In genomic region chr5:3342771-3343565, GRCm38 (mm10) we compare ENCODE assay signal across 8 mouse cellular contexts. TPM values are rescaled to one million over a fixed set of nuclear protein-coding genes. Genes with fewer than 3 reads are reported as not detected.
DNase-seq lines count a peak whose midpoint lies in the region; ATAC-seq and TF ChIP-seq lines count a peak whose summit lies in the region.

No protein-coding gene starts in this region.

- H3K9ac ChIP-seq in heart, postnatal 0 days (replicated peaks; ENCODE audit: low read depth, low read length), result peak overlapping the region; percentile 89

- peak overlapping the region; percentile 77 for H3K27ac ChIP-seq in embryonic fibroblast, embryonic 13.5 days (ENCODE audit: insufficient read depth, low read length)
- H3K27ac ChIP-seq in heart, postnatal 0 days (ENCODE audit: low read depth), result peak overlapping the region; percentile 93

- peak; percentile 0 for DNase-seq in cerebellum, adult 11 months
- no peak for DNase-seq in cerebellum, adult 9-10 months
- DNase-seq in adrenal gland, adult 2 months, result peak; percentile 71
- DNase-seq in heart, postnatal 0 days (ENCODE audit: low spot score), result peak; percentile 25
- peak; percentile 28 to 43 for DNase-seq in layer of hippocampus, postnatal 10 days (ENCODE audit: low spot score in 2 of 2)
- DNase-seq in spleen, postnatal 14 days (ENCODE audit: low spot score in 2 of 2), result peak; percentile 13 to 25

- ATAC-seq in heart, postnatal 0 days (ENCODE audit: insufficient read depth, low read depth), result peak; percentile 39
- ATAC-seq in megakaryocyte, adult 5-6 weeks (ENCODE audit: poor library complexity, severe bottlenecking), result peak; percentile 14

- 0% methylated on average over 46 of the region's 46 CpGs for WGBS in heart, postnatal 0 days

- no peaks in the 10 kb centered on the region for H3K36me3 ChIP-seq in heart, postnatal 0 days (replicated peaks; ENCODE audit: control insufficient read depth, insufficient read depth, low read length)

- no peak for TF ChIP-seq CTCF in embryonic fibroblast, embryonic 13.5 days (IDR thresholded peaks at IDR 0.05; ENCODE audit: borderline replicate concordance, insufficient read depth, low read length)
- no peak for TF ChIP-seq CTCF in heart, postnatal 0 days (IDR thresholded peaks at IDR 0.05; ENCODE audit: low read depth)

- no peaks in the 10 kb centered on the region for H3K27me3 ChIP-seq in heart, postnatal 0 days (ENCODE audit: control insufficient read depth, insufficient read depth, low read length)

- peak overlapping the region; percentile 60 for H3K4me3 ChIP-seq in embryonic fibroblast, embryonic 13.5 days (ENCODE audit: insufficient read depth, low read length)
- H3K4me3 ChIP-seq in heart, postnatal 0 days (ENCODE audit: low read depth, low read length), result peak overlapping the region; percentile 77

- H3K9me3 ChIP-seq in heart, postnatal 0 days (replicated peaks; ENCODE audit: control insufficient read depth, low read length), result no peaks in the 10 kb centered on the region

- H3K4me1 ChIP-seq in embryonic fibroblast, embryonic 13.5 days (ENCODE audit: control insufficient read depth, insufficient read depth, low read length), result no peaks in the 10 kb centered on the region
- no peaks in the 10 kb centered on the region; the same call in 1 of the 2 replicates for H3K4me1 ChIP-seq in heart, postnatal 0 days (ENCODE audit: control insufficient read depth, insufficient read depth)

- TF ChIP-seq POLR2A in embryonic fibroblast, embryonic 13.5 days (IDR thresholded peaks at IDR 0.05; ENCODE audit: low read depth, low read length), result peak; percentile 50

- peak overlapping the region; percentile 93 for H3K4me2 ChIP-seq in heart, postnatal 0 days (ENCODE audit: low read depth, low read length)

- TF ChIP-seq EP300 in heart, postnatal 0 days (IDR thresholded peaks at IDR 0.05; ENCODE audit: low read depth), result no peak

RNA-seq across cellular contexts. Expression of gene Cdk6, which starts 1.7 kb away (rescaled TPM):
- 10 to 100 TPM; 10.8 to 12.4 TPM for total RNA-seq in adrenal gland, adult 2 months (2021)
- 3.4 and 5.4 TPM in 2 replicates for polyA plus RNA-seq in adrenal gland, adult 2 months (2012; rRNA removed)
- 30.5 and 31.4 TPM in 2 replicates for polyA plus RNA-seq in embryonic fibroblast, embryonic 13.5 days (2011; ENCODE audit: insufficient read length, low read depth, missing spikeins)
- 43.0 and 55.2 TPM in 2 replicates for total RNA-seq in heart, postnatal 0 days (2014; rRNA removed; ENCODE audit: low replicate concordance)
- 17.7 and 19.2 TPM in 2 replicates for polyA plus RNA-seq in heart, postnatal 0 days (2015; fragmentation: Nextera tagmentation; extraction: Ambion mirVana)
- total RNA-seq in layer of hippocampus, postnatal 10 days (2021), result 10 to 100 TPM; 10.7 to 15.3 TPM
- total RNA-seq in megakaryocyte, adult 5-6 weeks (2015), result 17.9 TPM in 2 replicates
- total RNA-seq in megakaryocyte, adult 5-6 weeks (2017), result 9.7 and 18.8 TPM in 2 replicates
